Mouse (Mus musculus) forebrain, embryonic 15.5 days (tissue): ENCODE data around the gene Marveld2. TPM values are rescaled to one million over a fixed set of nuclear protein-coding genes. Genes with fewer than 3 reads are reported as not detected.

ENCODE experiments used
- ATAC-seq: fragments of 200-750 bp; cut with Nextera tagmentation; replicated peaks from 2 replicates; pipeline ENCODE4 v1.8.0; 2017; ENCODE audit warnings: mild to moderate bottlenecking, moderate TSS enrichment, moderate library complexity
- H3K27ac ChIP-seq: fragments of 300-500 bp; sonication (generic); replicated peaks from 2 replicates; pipeline ENCODE4 v1.5.1; 2015; ENCODE audit warnings: mild to moderate bottlenecking, inconsistent platforms
- H3K27me3 ChIP-seq: fragments of 300-500 bp; sonication (generic); 2 replicates; pipeline ENCODE4 v1.6.1; 2015; ENCODE audit warnings: inconsistent platforms
- H3K36me3 ChIP-seq: fragments of 300-500 bp; sonication (generic); 2 replicates; pipeline ENCODE4 v1.6.1; 2015; ENCODE audit warnings: mild to moderate bottlenecking, inconsistent platforms
- H3K4me1 ChIP-seq: fragments of 300-500 bp; sonication (generic); 2 replicates; pipeline ENCODE4 v1.6.1; 2015; ENCODE audit warnings: inconsistent platforms
- H3K4me2 ChIP-seq: fragments of 300-500 bp; sonication (generic); replicated peaks from 2 replicates; pipeline ENCODE4 v1.6.1; 2015; ENCODE audit warnings: mild to moderate bottlenecking, inconsistent platforms
- H3K4me3 ChIP-seq: fragments of 300-500 bp; sonication (generic); 2 replicates; pipeline ENCODE4 v1.5.1; 2015; ENCODE audit warnings: mild to moderate bottlenecking, inconsistent platforms
- H3K9ac ChIP-seq: fragments of 300-500 bp; sonication (generic); replicated peaks from 2 replicates; pipeline ENCODE4 v1.6.1; 2015; ENCODE audit warnings: mild to moderate bottlenecking, inconsistent platforms
- H3K9me3 ChIP-seq: fragments of 300-500 bp; sonication (generic); 2 replicates; pipeline ENCODE4 v1.6.1; 2016; ENCODE audit warnings: inconsistent platforms
- WGBS: fragments of 180-500 bp; shearing (Covaris S2); methylation state at CpG from one replicate; pipeline ENCODE4 v1.1.7; 2015; ENCODE audit warnings: mixed read lengths; 5-methylcytosine and 5-hydroxymethylcytosine counted together
- polyA plus RNA-seq: library from polyadenylated mRNA; unstranded; fragments of >200 nt; fragmentation: Nextera tagmentation; extraction: Ambion mirVana; gene quantifications from 2 replicates; pipeline ENCODE4 v1.2.1, GENCODE M21; 2015

Gene Marveld2
- polyA plus RNA-seq, 1 experiment from 2014 or later: 1.4 TPM

GRCm38 (mm10) chr13:100612903-100613302, 3.9 kb downstream of the Marveld2 start:
- H3K4me3 ChIP-seq: no peak overlapping the region
- H3K27ac ChIP-seq: no peak overlapping the region
- H3K4me1 ChIP-seq: peaks cover 8% of the 10 kb centered on the region; the same call in 1 of the 2 replicates
- H3K27me3 ChIP-seq: peaks cover 12% of the 10 kb centered on the region
- H3K4me2 ChIP-seq: no peak overlapping the region
- no peaks in the 10 kb centered on the region for H3K9me3 ChIP-seq
- no peak overlapping the region for H3K9ac ChIP-seq
- ATAC-seq: no peak
- WGBS: 57% methylated on average over 2 of the region's 2 CpGs
- peaks cover 7% of the 10 kb centered on the region for H3K36me3 ChIP-seq

DNA sequence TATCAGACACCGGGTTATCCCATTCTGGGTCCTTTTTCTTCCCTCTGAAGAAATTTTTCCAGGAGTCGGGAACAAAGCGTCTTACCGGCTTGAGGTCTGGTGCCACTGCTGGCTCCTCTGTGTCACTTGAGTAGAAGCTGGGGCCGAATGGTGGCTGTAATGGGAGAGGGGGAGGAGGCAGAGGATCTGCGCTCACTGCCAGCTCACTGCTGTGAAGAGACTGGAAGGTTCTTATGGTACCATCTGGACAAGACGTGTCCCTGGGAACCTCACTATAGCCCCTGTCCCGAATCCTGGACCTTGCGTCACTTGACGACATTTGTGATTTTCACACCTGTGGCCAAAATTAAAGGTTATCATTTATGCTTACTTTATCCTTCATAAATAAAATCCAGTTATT, 4.5 kb downstream of the Marveld2 start:
- Histone ChIP-seq H3K36me3 (peaks cover under 1% of the 10 kb centered on the region; the same call in 1 of the 2 replicates), H3K4me1 (peaks cover 8% of the 10 kb centered on the region; the same call in 1 of the 2 replicates), H3K9ac (no peak overlapping the region), H3K4me3 (no peak overlapping the region), H3K4me2 (no peak overlapping the region), H3K27me3 (peaks cover 7% of the 10 kb centered on the region), H3K27ac (no peak overlapping the region), H3K9me3 (no peaks in the 10 kb centered on the region)
- no peak for ATAC-seq
- WGBS: 96% methylated on average over 10 of the region's 10 CpGs

DNA sequence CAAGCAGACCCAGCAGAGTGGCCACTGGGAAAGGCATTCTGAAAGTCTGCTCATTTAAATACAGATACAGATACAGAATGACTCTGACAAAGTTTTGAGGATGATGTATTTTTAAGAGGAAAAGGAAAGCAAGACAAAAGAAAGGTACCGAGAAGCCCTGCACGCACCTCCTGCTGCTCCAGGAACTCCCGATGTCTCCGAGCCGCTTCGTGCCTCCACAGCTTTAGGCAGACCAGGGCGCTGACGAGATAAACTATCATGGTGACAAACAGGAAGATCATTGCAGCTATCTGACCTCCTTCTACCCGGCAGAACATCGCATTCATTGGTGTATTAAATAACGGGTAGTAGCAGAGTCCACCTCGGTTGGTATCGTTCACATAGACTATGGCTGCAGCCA, 5.5 kb downstream of the Marveld2 start:
- Histone ChIP-seq H3K4me1 (peaks cover under 1% of the 10 kb centered on the region; the same call in 1 of the 2 replicates), H3K27me3 (peaks cover 3% of the 10 kb centered on the region; the same call in 1 of the 2 replicates), H3K36me3 (no peaks in the 10 kb centered on the region), H3K9me3 (no peaks in the 10 kb centered on the region), H3K4me3 (no peak overlapping the region), H3K4me2 (no peak overlapping the region), H3K9ac (no peak overlapping the region), H3K27ac (no peak overlapping the region)
- WGBS: 91% methylated on average over 13 of the region's 13 CpGs
- no peak for ATAC-seq

DNA sequence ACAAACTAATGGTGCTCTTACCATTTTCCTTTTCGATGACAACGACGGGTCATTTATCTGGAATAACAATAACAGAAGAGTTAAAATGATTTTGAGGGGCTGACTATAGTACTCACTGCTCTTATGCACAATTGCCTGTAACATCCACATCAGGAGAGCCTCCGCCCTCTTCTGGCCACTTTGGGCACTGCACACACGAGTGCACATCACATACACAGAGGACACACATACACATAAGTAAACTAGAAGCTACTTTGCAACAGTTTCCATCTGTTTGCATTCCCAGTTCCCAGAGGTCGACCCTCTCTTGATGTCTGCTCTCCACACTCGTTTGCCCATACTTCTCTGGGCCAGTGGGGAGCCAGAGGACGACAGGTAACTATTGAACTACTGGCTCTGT, 9.0 kb downstream of the Marveld2 start:
- Histone ChIP-seq H3K4me1 (no peaks in the 10 kb centered on the region), H3K9ac (no peak overlapping the region)
- WGBS: 91% methylated on average over 8 of the region's 8 CpGs

GRCm38 (mm10) chr13:100605845-100606244, 10.9 kb downstream of the Marveld2 start:
- no peaks in the 10 kb centered on the region for H3K4me1 ChIP-seq
- H3K9ac ChIP-seq: no peak overlapping the region
- 63% methylated on average over 1 of the region's 1 CpGs for WGBS
- H3K27me3 ChIP-seq: no peaks in the 10 kb centered on the region
- H3K4me2 ChIP-seq: no peak overlapping the region
- no peak for ATAC-seq
- no peak overlapping the region for H3K27ac ChIP-seq
- H3K36me3 ChIP-seq: no peaks in the 10 kb centered on the region
- no peak overlapping the region for H3K4me3 ChIP-seq
- H3K9me3 ChIP-seq: no peaks in the 10 kb centered on the region

More for the DNA sequence above, 9.0 kb downstream of the Marveld2 start:
- Histone ChIP-seq H3K27ac (no peak overlapping the region), H3K27me3 (no peaks in the 10 kb centered on the region), H3K36me3 (no peaks in the 10 kb centered on the region), H3K4me2 (no peak overlapping the region), H3K9me3 (no peaks in the 10 kb centered on the region), H3K4me3 (no peak overlapping the region)
- no peak for ATAC-seq

DNA sequence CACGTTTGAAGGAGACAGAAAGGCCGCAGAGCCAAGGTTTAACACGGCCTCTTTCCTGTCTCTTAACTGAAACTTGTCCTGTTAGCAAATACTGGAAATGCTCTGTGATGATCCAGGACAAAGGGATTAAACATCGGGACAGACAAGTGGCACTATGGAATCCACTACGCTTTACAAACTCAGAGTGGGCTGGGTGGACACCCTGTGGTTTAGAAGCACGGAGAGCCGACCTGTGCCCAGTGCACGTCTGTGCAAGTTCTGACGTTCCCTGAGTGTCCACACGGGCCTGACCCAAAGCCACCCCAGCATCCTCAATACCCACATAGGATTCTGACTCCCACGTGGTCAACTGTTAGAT, 13.1 kb downstream of the Marveld2 start:
- no peaks in the 10 kb centered on the region for H3K27me3 ChIP-seq
- WGBS: 89% methylated on average over 11 of the region's 11 CpGs
- no peak overlapping the region for H3K27ac ChIP-seq
- H3K9ac ChIP-seq: no peak overlapping the region
- no peak overlapping the region for H3K4me2 ChIP-seq
- no peaks in the 10 kb centered on the region for H3K36me3 ChIP-seq
- ATAC-seq: no peak
- no peak overlapping the region for H3K4me3 ChIP-seq
- H3K9me3 ChIP-seq: no peaks in the 10 kb centered on the region
- no peaks in the 10 kb centered on the region for H3K4me1 ChIP-seq

DNA sequence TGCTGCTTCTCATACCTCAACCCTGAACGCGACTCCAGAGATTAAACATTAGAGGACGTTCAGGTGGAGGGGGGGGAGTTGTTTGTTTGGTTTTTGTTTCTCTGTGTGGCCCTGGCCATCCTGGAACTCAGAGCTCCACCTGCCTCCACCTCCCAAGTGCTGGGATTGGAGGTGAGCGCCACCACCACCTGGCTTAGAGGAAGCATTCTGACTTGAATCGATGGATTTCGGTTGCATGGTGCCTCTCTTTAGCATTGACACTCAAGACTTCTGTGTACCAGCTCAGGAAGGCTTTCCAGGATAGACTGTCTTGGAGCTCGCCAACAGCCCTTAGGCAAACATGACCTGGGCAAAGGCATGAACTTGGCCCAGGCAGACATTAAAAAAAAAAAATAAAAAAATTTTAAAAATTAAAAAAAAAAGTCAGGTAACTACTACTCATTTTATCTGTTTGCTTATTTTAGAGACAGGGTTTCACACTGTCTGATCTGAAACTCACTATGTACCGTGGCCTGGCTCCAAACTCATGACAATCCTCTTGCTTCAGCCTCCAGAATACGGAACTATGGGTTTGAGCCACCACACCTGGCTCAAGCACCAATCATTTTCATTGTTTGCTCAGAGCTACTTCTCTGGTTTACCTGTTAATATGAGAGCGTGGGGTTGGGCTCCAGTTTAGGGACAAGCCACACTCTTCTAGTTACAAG, 13.6 kb downstream of the Marveld2 start:
- H3K27me3 ChIP-seq: no peaks in the 10 kb centered on the region
- no peaks in the 10 kb centered on the region for H3K36me3 ChIP-seq
- H3K4me2 ChIP-seq: no peak overlapping the region
- WGBS: 85% methylated on average over 10 of the region's 10 CpGs
- no peak for ATAC-seq
- H3K9ac ChIP-seq: no peak overlapping the region
- H3K27ac ChIP-seq: no peak overlapping the region
- no peak overlapping the region for H3K4me3 ChIP-seq
- no peaks in the 10 kb centered on the region for H3K4me1 ChIP-seq
- H3K9me3 ChIP-seq: no peaks in the 10 kb centered on the region

DNA sequence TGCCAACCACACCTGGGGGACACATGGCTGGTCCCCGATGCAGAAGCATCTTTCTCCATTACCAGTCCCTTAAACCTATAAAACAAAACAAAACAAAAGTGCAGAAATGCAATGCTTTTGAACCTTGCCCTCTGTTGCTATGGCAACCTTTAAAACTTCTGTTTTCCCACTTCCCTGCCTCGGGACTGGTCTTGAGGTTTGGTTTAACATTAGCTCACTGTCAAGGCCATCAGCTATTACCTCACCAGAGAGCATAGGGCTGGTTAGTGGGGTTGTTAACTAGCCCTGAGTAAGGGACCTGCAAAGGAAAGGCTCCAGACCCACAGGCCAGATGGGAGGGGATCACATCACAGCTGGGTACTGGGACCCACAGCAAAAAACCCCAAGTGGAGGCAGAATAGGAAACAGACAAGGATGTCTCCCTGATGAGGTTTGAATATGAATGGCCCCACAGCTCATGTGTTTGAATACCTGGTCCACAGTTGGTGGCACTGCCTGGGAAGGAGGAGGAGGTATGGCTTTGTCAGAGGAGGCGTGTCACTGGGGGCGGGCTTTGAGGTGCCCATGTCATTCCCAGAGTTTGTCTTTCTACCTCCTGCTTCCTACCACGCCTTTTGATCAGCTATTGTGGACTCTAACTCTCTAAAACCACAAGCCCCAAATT, 14.4 kb downstream of the Marveld2 start:
- no peaks in the 10 kb centered on the region for H3K9me3 ChIP-seq
- no peak overlapping the region for H3K27ac ChIP-seq
- H3K9ac ChIP-seq: no peak overlapping the region
- WGBS: 64% methylated on average over 5 of the region's 5 CpGs
- no peaks in the 10 kb centered on the region for H3K36me3 ChIP-seq
- no peaks in the 10 kb centered on the region for H3K4me1 ChIP-seq
- H3K27me3 ChIP-seq: no peaks in the 10 kb centered on the region
- no peak overlapping the region for H3K4me3 ChIP-seq
- no peak overlapping the region for H3K4me2 ChIP-seq
- ATAC-seq: no peak

GRCm38 (mm10) chr13:100601034-100601433, 15.7 kb downstream of the Marveld2 start:
- Histone ChIP-seq H3K4me1 (no peaks in the 10 kb centered on the region), H3K9me3 (no peaks in the 10 kb centered on the region), H3K9ac (no peak overlapping the region), H3K4me2 (no peak overlapping the region), H3K4me3 (no peak overlapping the region), H3K36me3 (no peaks in the 10 kb centered on the region), H3K27ac (no peak overlapping the region), H3K27me3 (no peaks in the 10 kb centered on the region)
- WGBS: 72% methylated on average over 7 of the region's 8 CpGs
- no peak for ATAC-seq

GRCm38 (mm10) chr13:100600317-100600716, 16.5 kb downstream of the Marveld2 start:
- no peaks in the 10 kb centered on the region for H3K4me1 ChIP-seq
- ATAC-seq: no peak
- H3K4me2 ChIP-seq: no peak overlapping the region
- no peaks in the 10 kb centered on the region for H3K9me3 ChIP-seq
- H3K9ac ChIP-seq: no peak overlapping the region
- no peak overlapping the region for H3K4me3 ChIP-seq
- no peaks in the 10 kb centered on the region for H3K36me3 ChIP-seq
- no peak overlapping the region for H3K27ac ChIP-seq
- H3K27me3 ChIP-seq: no peaks in the 10 kb centered on the region
- 81% methylated on average over 12 of the region's 12 CpGs for WGBS

- H3K27ac ChIP-seq: no peak overlapping the region
Observed at GRCm38 (mm10) chr13:100597284-100597683, 19.5 kb downstream of the Marveld2 start.

DNA sequence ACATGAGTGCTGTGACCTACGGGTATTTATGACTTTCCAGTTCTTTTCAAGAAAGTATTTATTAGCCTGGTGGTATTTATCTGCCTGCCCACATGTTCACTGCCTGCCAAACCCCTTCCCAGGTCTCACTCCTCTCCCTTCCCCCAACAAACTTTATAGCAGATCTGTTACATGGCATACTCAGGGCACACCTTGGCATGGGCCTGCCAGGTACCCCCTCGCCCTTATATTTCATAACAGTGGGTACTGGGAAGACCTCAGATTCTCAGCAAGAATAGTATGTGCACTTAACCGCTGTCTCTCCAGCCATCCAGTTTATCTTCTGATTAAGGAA, 21.3 kb downstream of the Marveld2 start:
- Histone ChIP-seq H3K9ac (no peak overlapping the region), H3K4me1 (no peaks in the 10 kb centered on the region), H3K4me3 (no peak overlapping the region), H3K36me3 (no peaks in the 10 kb centered on the region), H3K27ac (no peak overlapping the region), H3K27me3 (no peaks in the 10 kb centered on the region), H3K4me2 (no peak overlapping the region), H3K9me3 (no peaks in the 10 kb centered on the region)
- ATAC-seq: no peak
- 88% methylated on average over 3 of the region's 3 CpGs for WGBS

More at GRCm38 (mm10) chr13:100597284-100597683, 19.5 kb downstream of the Marveld2 start:
- no peak overlapping the region for H3K4me2 ChIP-seq
- 86% methylated on average over 9 of the region's 9 CpGs for WGBS
- H3K4me1 ChIP-seq: no peaks in the 10 kb centered on the region
- no peak overlapping the region for H3K4me3 ChIP-seq
- no peak for ATAC-seq
- no peaks in the 10 kb centered on the region for H3K27me3 ChIP-seq
- H3K9ac ChIP-seq: no peak overlapping the region
- H3K9me3 ChIP-seq: no peaks in the 10 kb centered on the region
- H3K36me3 ChIP-seq: no peaks in the 10 kb centered on the region
